Mouse (Mus musculus) testis, adult 2 months (tissue): ENCODE data around the gene Bbs9. TPM values are rescaled to one million over a fixed set of nuclear protein-coding genes. Genes with fewer than 3 reads are reported as not detected.

Experiments
- H3K27ac ChIP-seq: fragments of 200-500 bp; 2 replicates; pipeline ENCODE4 v1.5.1; 2012; ENCODE audit warnings: low read depth, low read length; ENCODE audit not compliant: control insufficient read depth, insufficient read depth
- H3K27me3 ChIP-seq: fragments of 200-500 bp; 2 replicates; pipeline ENCODE4 v1.6.1; 2012; ENCODE audit warnings: mild to moderate bottlenecking, low read length, moderate library complexity; ENCODE audit not compliant: control insufficient read depth, insufficient read depth
- H3K36me3 ChIP-seq: fragments of 200-500 bp; 2 replicates; pipeline ENCODE4 v1.6.1; 2012; ENCODE audit warnings: mild to moderate bottlenecking, low read length; ENCODE audit not compliant: control insufficient read depth, insufficient read depth
- H3K4me1 ChIP-seq: fragments of 200-500 bp; 2 replicates; pipeline ENCODE4 v1.6.1; 2012; ENCODE audit warnings: low read length; ENCODE audit not compliant: control insufficient read depth, insufficient read depth
- H3K4me3 ChIP-seq: fragments of 200-500 bp; 2 replicates; pipeline ENCODE4 v1.5.1; 2012; ENCODE audit warnings: low read depth, mild to moderate bottlenecking, low read length, moderate library complexity, mixed read lengths; ENCODE audit not compliant: control insufficient read depth
- CTCF ChIP-seq: fragments of 200-500 bp; IDR thresholded peaks from 2 replicates; pipeline ENCODE4 v1.5.1; 2012; ENCODE audit warnings: low read depth, mild to moderate bottlenecking, inconsistent platforms, low read length, moderate library complexity; ENCODE audit not compliant: control insufficient read depth, insufficient read depth, insufficient replicate concordance
- POLR2A ChIP-seq: fragments of 200-500 bp; IDR thresholded peaks from 2 replicates; pipeline ENCODE4 v1.6.1; 2012; ENCODE audit warnings: low read depth, mild to moderate bottlenecking, inconsistent platforms, low read length, moderate library complexity; ENCODE audit not compliant: control insufficient read depth
- polyA plus RNA-seq: library from polyadenylated mRNA; depleted of rRNA; stranded (reverse); fragments of >200 nt; gene quantifications from 2 replicates; pipeline ENCODE4 v1.2.3, GENCODE M21; 2012

The Bbs9 gene
- polyA plus RNA-seq, 1 experiment, result 55.3 TPM

DNA sequence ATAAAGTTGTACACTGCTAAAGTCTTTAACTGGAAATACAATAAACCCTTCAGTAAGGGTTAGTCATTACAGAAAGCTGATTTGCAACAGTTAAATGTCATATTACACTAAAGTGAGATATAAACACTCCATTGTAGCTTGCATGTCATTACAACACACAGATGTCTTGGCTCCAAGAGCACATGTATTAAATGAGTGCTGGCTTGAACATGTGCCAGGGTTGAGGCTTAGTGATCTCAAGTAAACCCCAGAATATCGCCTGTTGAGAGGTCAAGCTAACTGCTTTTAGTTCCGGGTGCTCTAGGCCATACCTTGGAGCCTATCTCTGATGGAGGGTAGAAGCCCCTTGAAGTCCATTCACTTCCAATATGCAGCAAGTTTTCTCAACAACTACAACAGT is 273.1 kb downstream of the Bbs9 start:
- Histone ChIP-seq H3K27me3 (no peaks in the 10 kb centered on the region), H3K4me1 (no peaks in the 10 kb centered on the region), H3K4me3 (no peak overlapping the region), H3K36me3 (no peaks in the 10 kb centered on the region), H3K27ac (no peak overlapping the region)
- TF ChIP-seq POLR2A (no peak), CTCF (no peak)

DNA sequence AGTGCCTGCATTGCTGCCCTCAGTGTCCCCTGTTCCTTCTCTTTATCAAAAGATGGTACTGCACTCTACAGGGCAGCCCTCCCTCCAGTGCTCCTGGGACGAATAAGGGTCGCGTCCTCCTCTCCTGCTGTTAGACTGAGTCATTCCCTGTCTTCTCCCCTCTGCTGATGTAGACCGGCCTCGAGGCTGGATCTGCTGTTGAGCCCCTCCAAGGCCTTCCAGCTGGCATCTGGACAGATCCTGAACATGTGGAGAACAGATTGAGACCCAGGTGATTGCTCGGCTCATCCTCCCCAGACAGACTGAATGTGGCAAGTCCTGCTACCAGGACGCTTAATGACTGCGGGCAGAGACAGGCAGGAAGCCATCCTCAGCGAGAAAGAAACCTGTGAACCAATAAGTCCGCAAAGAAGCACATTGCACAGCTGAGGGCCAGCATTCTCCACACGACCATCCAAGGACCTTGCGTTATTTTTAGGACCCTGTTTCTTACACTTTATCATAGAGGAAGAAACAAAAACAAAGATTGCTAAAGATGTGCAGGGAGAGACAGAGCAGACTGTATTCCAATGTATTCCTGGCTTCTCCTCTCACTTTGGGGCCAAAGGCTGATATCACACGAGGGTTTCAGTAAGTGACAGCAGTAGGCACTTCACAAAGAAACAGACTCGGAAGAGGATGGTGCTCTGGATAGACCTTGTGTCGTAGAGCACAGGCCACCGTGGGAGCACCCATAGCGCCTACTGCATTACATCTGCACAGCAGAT is 275.4 kb downstream of the Bbs9 start:
- no peaks in the 10 kb centered on the region for H3K4me1 ChIP-seq
- H3K27ac ChIP-seq, result no peak overlapping the region
- no peaks in the 10 kb centered on the region for H3K36me3 ChIP-seq
- no peak overlapping the region for H3K4me3 ChIP-seq
- H3K27me3 ChIP-seq, result no peaks in the 10 kb centered on the region
- TF ChIP-seq POLR2A (no peak), CTCF (no peak)

DNA sequence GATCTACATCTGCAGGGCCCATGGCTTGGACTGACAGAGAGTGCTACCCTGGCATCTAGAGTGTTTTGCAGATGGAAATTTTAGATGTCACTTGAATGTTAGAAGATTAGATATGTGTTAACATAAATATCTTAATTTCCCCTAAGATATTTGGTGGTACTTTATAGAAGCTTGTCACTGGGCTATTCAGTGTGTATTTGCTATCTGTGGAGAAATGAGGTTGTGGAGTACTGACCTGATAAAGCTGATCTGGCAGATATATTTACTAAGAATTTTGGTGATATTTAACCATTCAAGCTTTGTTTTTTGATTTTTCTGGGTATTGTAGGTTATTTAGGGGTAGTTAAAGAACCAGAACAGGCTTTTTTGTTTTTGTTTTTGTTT is 276.0 kb downstream of the Bbs9 start:
- TF ChIP-seq CTCF (no peak), POLR2A (no peak)
- Histone ChIP-seq H3K27ac (no peak overlapping the region), H3K36me3 (no peaks in the 10 kb centered on the region)

DNA sequence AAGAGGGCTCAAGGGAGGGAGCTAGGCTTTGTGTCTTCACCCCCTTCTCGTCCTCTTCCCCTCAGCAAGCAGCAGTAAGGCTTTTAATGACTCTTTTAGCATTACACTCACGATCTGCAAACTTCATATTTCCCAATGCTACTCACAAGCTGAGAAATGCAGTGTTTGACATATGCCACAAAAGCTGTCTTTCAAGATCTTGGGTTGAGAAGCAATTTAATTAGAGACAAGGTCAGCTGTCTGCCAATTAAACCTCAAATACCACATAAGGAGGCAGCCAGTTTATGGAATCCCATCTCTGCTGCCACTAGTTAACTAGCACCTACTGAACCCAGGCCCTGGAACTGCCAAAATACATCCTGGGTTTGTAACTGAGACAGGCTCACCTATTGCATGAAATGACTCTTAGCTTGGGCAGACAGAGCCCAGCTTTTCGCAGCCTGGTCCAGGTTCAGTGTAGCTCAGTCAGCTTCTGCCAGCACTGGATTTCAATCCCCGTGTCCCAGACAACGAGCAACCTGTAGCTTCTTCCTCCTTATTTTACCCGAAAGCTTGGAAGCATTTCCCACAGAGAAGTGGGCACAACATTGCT is 278.7 kb downstream of the Bbs9 start:
- no peaks in the 10 kb centered on the region for H3K4me1 ChIP-seq
- no peak for TF ChIP-seq POLR2A
- no peak for TF ChIP-seq CTCF
- H3K36me3 ChIP-seq, result no peaks in the 10 kb centered on the region
- H3K27ac ChIP-seq, result no peak overlapping the region
- H3K27me3 ChIP-seq, result no peaks in the 10 kb centered on the region
- no peak overlapping the region for H3K4me3 ChIP-seq

More for the DNA sequence above, 276.0 kb downstream of the Bbs9 start:
- Histone ChIP-seq H3K27me3 (no peaks in the 10 kb centered on the region), H3K4me3 (no peak overlapping the region), H3K4me1 (no peaks in the 10 kb centered on the region)

DNA sequence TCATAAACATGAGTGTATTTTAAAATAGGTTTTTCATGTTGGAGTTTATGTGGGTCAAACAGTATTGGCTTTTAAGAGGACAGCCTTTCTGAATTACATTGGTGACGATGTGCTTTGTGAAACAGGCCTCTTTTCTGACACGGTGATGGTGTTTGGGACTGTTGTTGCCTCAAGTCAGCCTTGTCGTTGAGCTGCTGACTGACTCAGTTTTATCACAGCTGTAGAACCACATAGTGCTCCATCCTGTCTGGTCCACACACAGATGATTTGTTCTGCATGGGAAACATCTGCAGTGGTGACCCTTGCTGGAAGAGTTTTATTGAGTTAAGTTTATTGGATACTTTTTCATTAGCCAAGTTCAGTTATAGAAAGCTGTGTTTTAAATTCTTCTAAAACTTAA is 283.0 kb downstream of the Bbs9 start:
- Histone ChIP-seq H3K27me3 (no peaks in the 10 kb centered on the region), H3K36me3 (no peaks in the 10 kb centered on the region), H3K4me3 (no peak overlapping the region), H3K27ac (no peak overlapping the region), H3K4me1 (no peaks in the 10 kb centered on the region)
- TF ChIP-seq CTCF (no peak), POLR2A (no peak)

DNA sequence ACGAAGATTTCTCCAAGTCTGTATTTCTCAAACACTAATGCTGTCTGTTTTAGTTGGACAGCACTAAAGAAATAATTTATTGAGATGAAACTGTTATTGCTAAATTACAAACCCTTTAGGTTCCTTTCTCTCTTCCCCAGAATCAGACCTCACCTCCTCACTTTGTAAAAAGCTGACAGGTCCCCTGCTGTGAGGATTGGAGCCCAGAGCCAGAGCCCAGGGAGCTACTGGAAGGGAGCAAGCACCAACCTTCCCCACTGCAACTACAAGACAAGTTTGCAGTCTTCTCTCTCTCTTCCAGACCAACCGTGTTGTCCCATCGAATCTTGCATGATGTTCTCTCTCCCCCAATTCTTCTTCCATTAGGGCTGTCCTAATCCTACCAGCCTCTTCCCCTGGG is 283.7 kb downstream of the Bbs9 start:
- Histone ChIP-seq H3K27ac (no peak overlapping the region), H3K4me3 (no peak overlapping the region), H3K36me3 (no peaks in the 10 kb centered on the region), H3K4me1 (no peaks in the 10 kb centered on the region), H3K27me3 (no peaks in the 10 kb centered on the region)
- TF ChIP-seq POLR2A, result no peak
- no peak for TF ChIP-seq CTCF

DNA sequence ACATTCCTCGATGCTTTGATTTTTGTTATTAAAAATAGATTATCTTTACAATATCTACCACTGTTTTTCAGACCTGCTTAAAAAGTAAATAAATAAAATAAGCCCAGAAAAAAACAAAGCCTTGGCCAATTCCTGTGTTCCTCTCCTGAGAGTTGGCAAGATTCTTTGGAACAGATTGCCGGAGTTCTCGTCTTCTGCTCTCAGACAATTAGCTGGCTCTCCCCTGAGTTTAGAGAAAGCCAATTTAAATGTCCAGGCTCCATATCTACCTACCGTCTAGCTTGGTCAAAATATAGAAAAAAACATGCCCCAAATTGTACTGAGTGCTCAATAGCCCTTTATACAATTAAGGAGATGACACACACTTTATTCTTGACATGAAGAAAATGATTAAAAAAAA is 284.9 kb downstream of the Bbs9 start:
- TF ChIP-seq POLR2A (no peak), CTCF (no peak)
- no peaks in the 10 kb centered on the region for H3K36me3 ChIP-seq
- H3K27me3 ChIP-seq, result no peaks in the 10 kb centered on the region
- no peak overlapping the region for H3K4me3 ChIP-seq
- H3K4me1 ChIP-seq, result no peaks in the 10 kb centered on the region
- H3K27ac ChIP-seq, result no peak overlapping the region

DNA sequence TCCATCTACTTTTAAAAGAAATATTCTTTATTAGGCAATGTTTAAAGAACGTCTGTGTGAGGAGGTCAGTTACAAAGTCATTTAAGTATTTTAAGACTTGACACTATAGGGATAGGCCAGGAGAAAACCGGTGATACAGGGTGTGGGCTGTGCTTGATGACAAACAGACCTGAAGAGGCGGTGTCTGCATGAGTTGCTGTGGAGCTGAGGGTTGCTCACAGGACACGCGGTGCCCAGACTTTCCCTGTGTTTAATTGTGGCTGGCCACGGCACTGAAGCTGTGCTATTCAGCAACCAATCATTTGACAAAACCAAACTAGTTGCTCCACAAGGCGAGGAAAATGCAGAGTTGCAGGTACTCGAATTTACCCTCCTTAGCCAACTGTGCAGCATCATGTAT is 286.0 kb downstream of the Bbs9 start:
- TF ChIP-seq CTCF (no peak), POLR2A (no peak)
- no peaks in the 10 kb centered on the region for H3K36me3 ChIP-seq
- no peak overlapping the region for H3K27ac ChIP-seq
- no peaks in the 10 kb centered on the region for H3K4me1 ChIP-seq
- H3K27me3 ChIP-seq, result no peaks in the 10 kb centered on the region
- no peak overlapping the region for H3K4me3 ChIP-seq
